Mouse (Mus musculus) lung, postnatal 0 days (tissue): ENCODE results near the gene Atp2a1.

Source experiments
- CTCF ChIP-seq: IDR thresholded peaks from 2 replicates; pipeline ENCODE4 v1.5.1; 2016; ENCODE audit warnings: antibody characterized with exemption, mild to moderate bottlenecking
- EP300 ChIP-seq: IDR thresholded peaks from 2 replicates; pipeline ENCODE4 v1.6.1; 2016; ENCODE audit warnings: antibody characterized with exemption, mild to moderate bottlenecking, control low read depth

DNA sequence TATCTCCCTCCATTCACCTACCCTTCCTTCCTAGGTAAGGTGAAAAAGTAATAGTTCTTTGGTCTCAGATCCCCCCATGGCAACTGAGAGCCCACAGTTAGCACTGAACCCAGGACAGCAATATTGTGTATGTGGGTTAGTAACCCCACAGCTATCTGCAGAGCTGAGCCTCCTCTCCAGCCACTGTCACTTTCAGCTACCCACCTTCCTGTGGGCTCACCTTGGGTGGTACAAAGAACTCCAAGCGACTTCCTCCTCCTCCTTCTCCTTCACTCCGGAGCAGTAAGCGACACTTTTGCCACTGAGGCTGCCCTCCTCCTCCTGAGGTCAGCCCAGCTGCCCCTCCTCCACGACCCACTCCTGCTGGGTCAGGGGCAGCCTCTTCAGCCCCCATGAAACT lies 8.9 kb upstream of the Atp2a1 start:
- TF ChIP-seq CTCF (no peak), EP300 (no peak)
